Mouse (Mus musculus): ENCODE measurements around the gene Igflr1.

DNA sequence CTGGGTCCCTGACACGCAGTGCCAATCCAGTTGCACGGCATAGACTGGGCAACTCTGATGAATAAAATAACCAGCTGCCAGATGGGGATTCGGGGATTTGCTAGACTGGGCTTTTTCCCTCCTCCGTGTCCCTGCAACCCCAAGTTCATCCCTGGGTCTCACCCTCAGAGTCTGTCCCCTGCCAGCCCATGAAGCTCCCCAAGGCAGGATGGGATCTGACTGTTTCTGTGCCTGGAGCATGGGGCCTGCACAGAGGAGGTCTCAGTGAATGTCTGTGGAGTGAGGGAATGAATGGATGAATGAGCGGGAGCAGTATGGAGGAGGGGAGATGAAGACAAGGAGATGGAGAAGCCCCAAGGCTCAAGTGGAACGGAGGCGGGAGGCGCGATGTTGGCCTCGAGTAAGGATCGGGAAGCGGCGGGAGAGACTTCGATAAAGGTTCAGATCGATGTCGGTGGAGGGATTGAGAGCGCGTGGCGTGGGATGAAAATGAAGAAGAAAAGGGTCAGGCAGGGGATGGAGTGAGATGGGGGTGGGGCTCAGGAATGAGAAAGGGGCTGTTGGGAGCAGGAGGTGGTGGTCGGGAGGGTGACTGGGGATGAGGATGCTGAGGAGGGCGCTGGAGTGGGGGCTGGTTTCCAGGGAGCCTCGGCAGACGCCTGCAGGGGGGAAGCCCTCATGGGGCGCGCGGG is 31.1 kb upstream of the Igflr1 start:
- TF ChIP-seq POLR2A (IDR thresholded peaks at IDR 0.05; ENCODE audit: extremely low read depth, insufficient read depth, low read length) (peak; percentile 15; the same call in 1 of the 2 replicates), CTCF (IDR thresholded peaks at IDR 0.05; ENCODE audit: extremely low read depth, insufficient read depth, low read length) (no peak)
